Mouse (Mus musculus) thymus, postnatal 4 days (tissue): ENCODE data around the gene Chst11.

Experiments used
- DNase-seq: peaks from one replicate; pipeline ENCODE4 v3.0.0; 2021

The Chst11 gene

DNA sequence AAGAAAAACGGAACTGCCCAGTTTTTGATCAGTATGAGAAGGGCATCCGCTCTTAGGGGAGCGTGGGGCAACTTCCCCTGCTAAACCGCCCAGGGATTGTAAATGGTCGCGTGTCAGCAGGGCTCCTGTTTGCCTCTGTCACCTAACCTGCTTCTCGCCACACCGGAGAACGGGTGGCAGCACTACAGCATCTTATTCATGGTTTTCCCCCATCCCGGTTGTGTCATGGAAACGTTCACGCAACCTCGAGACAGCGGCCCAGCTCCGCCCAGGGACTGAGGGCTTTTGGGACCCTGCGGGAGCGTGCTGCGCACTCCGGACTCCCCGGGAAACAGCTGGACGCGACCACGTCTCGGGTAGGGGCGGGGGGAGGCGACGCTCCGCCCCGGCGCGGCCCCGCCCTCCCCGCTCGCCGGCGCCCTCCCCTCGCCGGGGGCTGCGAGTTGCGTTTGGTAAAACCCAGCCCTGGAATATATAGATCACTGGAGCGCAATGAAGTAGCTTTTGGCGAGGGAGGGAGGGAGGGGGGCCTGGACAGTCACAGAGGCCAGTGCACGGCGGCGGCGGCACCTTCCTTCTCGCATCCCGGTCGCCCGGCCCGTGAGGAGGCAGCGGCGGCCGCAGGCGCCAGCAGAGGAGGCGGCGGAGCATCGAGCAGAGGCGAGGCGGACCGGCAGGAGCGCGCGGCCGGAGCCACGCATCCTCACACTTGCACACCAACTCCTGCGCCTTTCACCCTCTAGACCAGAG lies at the start of gene Chst11:
Gene Chst11, plus strand, starts transcription at position 549 of the 750 bp plus-strand sequence.
- DNase-seq: peak; percentile 78

DNA sequence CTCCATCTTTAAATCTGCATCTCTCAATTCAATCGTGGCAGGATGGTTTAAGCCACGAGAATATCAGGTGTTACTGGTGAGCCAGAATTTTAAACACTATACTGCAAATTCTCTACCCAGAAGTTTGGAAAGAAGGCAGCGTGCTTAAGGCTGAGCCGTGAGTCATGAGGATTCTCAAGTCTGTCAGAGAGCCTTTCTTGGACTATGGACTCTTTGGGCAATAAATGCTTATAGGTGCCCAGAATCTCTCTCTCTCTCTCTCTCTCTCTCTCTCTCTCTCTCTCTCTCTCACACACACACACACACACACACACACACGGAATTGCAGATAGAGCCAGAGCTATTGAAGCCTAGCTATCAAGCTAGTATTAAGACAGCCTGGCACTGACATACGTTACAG lies 49.5 kb upstream of the Chst11 start:
- DNase-seq: no peak

DNA sequence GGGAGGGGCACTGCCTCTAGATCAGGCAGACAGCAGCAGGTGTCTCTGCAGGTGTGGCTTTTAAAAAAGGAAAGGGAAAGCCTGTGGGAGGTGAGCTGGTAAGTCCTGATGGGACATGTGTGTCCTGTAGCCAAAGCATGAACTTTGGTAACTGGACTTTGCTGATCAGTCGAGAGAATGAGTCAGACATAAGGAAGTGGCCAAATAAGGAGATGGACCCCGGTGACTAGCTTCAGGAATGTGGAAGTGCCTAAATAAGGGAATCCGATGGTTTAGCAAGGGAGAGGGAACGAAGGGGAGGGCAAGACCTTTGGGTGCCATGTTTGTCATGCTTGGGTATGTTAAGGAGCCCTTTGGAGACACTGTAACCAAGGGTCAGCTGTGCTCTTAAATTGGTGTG lies 31.9 kb upstream of the Chst11 start:
- DNase-seq: no peak

DNA sequence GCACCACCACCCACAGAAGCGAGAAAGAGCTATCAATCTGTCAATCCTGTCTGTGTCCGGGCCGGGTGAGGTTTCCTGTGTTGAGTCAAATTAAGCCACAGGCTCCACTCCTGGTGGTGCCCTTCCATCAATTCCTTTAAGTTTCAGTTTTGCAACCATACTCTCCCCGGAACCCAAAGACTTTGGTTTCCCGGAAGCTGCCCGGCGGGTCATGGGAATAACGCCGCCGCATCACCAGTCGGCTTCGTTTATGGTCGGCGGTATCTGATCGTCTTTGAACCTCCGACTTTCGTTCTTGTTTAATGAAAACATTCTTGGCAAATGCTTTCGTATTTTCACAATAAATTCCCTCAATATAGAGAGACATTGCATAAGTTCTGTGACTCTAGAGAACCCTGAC lies 30.2 kb upstream of the Chst11 start:
- peak; percentile 25 for DNase-seq

DNA sequence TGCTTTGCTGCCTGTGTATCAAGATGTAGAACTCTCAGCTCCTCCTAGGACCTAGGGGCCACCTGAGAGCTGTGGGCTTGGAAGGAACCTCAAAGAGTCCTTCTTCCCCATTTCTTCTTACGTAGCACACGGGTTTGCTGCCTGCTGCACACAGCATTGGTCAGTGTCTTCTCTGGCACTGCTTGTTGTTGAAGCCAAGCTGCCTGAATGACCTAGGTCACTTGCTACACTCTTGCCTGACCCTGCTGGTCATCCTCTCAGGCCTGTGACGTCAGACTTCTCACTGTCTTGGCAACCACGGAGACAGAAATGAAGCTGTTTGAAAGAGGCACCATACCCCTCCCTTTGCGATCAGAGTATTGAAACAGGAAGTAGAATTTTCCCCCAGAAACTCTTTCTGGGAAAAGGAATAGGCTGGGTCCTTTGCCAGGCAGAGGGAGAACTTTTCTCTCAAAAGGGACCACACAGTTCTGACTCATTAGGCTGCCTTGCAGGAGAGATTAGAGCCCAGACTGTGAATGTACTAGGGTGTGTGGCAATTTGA lies 27.0 kb upstream of the Chst11 start:
- DNase-seq: no peak

DNA sequence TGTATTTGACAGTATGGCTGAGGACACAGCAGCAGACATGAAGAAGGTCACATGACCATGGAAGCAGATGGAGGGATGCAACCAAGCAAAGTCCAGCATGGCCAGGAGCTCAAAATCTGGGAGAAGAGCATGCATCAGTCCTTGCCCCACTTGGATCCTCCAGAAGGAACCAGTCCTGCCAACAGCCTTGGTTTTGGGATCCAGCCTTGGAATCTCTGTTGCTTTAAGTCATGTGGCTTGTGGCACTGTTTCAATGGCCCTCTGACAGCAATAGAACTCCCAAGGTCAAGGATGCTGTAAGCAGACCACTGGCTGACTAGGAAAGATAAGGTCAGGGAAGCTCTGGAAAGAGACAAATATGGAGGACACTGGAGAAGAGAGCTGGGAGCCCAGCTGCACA lies 26.0 kb upstream of the Chst11 start:
- DNase-seq: no peak

DNA sequence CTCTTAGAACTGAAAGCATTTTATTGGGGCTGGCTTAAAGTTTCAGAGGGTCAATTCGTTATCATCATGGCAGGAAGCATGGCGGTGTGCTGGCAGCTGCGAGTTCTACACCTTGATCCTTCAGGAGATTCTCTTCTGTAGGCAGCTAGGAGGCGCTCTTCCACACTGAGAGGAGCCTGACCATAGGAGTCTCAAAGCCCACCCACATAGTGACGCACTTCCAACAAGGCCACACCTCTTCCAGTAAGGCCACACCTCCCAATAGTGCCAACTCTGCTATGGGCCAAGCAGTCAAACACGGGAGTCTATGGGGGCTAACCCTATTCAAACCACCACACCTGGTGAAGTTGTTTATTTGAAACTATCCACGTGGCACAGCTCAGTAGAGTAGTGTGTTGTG lies 24.0 kb upstream of the Chst11 start:
- DNase-seq: peak; percentile 42

DNA sequence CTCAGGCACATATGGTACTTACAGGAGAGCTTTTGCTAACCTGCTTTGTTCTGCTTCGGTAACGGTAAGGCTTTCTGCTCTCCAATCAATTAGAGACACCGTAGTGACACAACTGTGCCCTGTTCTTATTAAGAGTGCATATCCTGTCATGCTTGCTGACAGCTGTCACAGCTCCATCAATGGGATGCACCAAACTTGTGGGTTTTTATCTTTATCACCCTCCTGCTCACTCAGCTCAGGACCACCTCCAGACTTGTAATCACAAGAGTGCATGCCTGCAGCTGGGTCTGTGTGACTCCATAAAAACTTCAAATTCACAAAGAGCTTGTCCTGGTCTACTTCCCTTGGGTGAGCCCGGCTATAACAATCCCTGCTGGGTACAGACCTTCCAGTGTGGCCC lies 23.3 kb upstream of the Chst11 start:
- DNase-seq: no peak

DNA sequence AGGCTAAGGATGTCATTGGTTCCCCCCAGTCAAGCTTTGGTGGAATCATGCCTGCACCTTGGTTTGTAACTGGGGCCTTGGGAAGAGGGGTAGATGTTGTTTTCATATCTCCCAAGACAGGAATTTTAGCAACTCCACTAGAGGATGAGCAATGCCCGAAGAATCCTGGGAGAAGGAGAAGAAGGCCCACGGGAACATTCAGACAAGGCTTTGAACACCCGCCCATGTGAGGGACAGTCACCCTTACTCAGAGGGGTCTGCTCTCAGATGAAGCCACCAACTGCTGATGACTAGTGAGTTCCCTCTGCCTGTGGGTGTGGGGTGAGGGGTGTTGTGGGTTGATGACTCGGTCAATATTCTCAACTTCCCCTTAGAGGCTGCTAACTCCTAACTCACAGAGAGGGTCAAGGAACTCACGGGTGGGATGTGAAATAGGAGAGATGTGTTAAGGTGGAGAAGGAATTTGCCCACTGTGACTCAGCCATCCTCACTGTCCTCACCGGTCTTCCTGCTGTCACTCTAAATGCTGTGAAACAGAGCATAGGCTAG lies 22.8 kb upstream of the Chst11 start:
- DNase-seq: no peak

DNA sequence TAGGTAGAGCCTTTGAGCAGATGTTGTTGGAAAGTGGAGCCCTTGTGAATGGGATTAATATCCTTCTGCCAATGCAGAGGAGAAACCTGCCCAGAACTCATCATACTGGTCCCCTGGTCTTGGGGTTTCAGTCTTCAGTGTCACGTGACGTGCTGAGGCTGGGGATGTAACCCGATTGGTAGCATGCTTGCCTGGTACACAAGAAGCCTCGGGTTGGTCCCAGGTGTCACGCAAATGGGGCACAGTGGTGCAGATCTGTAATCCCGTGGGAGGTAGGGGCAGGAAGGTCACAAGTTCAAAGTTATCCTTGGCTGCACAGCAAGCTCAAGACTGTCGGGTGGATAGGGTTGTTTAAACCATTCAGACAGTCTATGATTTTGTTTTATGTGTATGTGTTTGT lies 20.8 kb upstream of the Chst11 start:
- no peak for DNase-seq

DNA sequence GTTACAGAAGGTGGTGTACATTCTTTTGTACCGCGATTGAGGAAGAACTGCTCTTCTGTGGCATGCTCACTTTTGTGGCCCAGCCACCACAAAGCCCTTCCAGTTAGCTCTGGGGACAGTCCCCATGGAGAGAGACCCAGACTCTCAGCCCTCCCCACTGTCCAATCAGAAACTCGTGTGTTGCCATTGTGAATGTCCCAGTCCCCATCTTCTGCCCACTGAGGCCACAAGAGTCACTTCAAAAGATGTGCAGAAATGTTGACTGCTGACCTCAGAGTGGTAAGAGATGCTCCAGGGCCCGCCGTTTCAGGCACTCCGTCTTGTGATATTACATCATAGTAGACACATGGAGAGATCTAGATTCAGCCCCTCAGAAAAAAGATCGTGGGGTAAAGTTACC lies 18.6 kb upstream of the Chst11 start:
- no peak for DNase-seq

DNA sequence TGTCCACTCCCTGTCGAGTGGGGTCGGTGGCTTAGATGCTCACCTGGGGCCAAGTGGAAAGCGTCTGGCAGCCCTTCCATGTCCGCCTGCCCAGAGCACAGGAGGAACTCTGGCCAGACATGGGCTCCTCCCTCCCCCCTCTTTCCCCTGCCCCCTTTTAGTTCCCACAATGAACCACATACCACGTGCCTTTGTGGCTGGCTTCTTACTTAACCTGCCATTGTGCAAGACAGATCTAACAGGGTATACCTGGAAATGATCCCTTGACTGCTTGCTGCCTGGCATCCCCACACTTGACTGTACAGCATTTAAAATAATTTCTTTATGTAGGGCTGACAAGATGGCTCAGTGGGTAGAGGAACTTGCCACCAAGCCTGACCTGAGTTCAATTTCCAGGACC lies 15.7 kb upstream of the Chst11 start:
- no peak for DNase-seq

DNA sequence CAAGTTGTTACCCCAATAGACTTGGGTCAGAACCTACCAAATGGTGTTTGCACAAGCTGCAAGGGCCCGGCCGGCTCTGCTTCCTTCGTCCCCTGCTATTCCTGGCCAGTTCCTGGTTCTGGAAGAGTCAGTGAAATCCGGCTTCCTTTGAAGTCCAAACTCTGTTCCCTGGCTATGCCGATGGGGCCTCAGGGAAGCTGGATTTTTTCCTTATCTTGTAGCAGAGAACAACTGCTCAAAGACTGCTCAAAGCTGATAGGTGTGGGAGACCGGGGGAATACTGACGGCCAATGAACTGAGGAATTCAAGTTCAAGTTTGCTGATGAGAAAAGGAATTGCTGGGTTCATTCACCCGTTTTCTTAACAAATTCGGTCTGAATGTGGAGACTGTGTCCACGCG lies 13.7 kb upstream of the Chst11 start:
- DNase-seq: no peak

DNA sequence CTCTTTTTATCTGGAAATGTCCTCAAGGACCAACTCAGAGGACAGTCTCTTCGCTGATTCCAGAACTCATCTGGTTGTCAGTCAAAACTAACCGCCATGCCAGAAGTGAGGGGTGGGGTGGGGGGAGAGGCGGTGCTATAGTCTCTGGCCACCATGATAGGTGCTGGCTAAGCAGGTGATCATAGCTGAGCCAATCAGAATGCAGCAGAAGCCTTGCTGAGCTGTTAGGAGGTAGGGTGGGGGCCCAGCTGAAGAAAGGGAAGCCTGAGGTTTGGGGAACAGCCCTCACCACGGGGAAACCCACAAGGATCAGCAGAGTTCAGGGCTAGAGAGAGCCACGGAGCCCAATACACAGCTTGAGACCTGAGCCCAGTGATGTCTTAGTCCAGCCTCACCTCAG lies 11.1 kb upstream of the Chst11 start:
- peak; percentile 38 for DNase-seq

DNA sequence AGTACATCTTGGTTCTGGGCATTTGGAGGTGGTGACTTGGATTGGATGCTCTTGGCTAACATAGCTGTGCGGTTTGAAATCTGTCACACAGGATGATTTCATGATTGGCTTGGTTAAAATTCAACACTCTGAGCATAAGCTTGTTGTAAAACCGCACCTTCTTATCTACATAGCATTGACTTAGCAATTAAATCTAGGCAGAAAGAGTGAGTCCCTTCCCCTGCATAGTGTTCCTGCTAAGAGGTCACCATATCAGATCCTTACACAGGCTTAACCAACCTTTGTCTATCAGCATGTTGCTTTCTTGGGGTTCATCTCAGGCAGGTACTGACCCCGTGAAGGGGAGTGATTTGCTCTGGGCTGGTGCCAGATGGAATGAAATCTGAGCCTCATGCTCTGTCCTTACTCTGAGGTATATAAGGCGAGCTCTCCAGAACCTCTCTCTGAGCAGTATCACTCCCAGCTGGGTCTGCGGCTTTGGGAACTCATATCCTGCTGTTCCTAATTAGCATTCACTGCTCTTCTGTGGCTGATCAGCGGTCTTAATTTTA lies 10.6 kb upstream of the Chst11 start:
- no peak for DNase-seq

DNA sequence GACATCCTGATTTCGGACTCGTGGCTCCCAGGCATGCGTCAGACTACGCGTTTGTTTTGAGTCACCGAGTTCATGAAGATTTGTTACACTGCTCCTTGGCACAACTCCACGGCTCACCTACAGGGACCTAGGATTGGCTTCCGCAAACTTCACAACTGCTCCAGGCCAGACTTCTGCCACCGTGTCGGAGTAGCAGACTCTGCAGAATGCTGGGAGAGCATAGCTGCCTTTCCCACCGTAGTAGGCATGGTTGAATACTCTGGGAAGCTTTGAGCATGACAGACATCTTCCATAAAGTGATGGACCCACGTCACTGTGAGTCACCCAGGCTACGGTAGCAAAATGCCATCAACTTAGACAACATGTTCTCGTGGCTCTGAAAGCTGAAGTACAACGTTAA lies 9.5 kb upstream of the Chst11 start:
- no peak for DNase-seq

DNA sequence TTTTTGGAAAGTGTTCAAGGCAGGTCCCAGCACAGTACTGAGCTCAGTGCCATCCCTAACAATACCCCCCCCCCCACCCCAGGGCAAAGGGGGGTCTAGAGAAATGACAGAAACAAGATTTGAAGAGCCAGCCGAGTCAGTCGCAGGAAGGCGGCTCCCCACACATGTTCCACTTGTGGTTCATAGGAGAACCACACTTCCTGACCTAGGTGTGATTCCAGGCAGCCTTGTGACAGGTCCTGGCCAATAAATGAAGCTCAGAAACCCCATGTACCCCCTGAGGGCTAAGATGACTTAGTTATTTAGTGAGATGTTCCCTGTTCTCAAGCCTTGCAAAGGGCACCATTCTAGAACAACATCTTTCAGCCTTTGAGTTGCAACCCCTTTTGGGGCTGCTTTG lies 3.0 kb upstream of the Chst11 start:
- DNase-seq: no peak

DNA sequence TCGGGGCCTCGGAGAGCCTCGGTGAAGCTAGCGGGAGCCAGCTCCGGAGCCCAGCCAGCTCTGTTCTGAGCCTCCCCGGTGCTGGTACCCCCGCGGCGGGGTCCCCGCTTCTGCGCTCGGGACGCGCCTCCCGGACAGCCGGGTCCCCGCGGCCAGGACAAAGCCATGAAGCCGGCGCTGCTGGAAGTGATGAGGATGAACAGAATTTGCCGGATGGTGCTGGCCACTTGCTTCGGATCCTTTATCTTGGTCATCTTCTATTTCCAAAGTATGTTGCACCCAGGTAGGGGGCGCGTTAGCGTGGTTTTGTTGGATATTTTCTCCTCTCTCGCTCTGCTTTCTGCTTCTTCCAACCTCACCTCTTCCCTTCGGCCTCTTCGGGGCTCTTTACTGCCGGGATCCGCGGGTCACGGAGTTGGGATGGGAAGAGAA lies 418 bp downstream of the Chst11 start:
- peak; percentile 72 for DNase-seq

DNA sequence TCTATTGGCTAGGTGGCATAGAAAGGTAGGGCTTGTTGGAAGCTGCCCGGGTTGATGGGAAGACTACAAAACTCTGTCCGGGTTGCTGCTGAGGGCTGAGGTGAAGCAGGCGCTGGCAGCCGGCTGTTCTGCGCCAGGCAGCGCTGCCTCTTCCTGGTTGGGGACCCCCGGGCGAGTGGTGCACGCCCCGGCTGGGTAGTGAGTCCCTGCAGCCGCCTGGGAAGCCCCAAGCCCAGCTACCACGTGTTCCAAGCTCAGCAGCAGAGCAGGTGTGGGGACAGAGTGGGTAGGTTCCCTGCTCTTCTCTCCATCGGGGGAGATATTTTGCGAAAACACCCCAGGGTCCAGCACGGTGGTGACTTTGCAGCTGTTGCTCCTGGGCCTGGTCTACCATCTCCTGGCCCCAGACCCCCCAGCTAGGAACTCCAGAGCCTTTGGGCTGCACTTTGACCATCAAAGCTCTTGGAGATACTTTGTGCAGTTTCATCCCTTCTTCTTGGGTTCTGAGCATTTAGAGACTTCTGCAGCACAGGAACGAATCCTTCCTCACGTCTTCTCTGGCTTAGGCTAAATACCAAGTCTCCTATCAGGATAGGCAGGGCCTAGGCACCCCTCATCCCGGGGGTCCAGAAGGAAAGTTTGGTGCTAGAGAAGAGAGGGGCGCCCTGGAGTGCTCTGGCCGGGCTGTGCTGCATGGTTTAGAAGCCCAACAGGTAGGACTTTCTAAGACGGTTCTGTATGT lies 1.1 kb downstream of the Chst11 start:
- peak; percentile 78 for DNase-seq

DNA sequence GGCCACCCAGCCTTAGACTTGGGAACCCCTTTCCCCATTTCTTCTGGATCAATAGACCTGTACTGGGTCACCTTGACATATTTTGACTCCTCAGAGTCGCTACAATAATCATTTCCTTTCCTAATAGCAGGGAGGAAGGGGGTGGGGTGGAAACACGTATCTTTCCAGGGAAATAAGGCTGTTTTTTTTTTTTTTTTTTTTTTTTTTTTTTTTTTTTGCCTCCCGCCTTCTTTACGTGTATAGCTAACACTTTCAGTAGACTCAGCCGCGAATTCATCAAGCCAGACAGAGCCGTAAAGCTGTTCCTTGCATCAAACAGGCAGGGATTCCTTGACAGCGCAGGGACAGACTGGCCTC lies 1.7 kb downstream of the Chst11 start:
- DNase-seq: no peak

DNA sequence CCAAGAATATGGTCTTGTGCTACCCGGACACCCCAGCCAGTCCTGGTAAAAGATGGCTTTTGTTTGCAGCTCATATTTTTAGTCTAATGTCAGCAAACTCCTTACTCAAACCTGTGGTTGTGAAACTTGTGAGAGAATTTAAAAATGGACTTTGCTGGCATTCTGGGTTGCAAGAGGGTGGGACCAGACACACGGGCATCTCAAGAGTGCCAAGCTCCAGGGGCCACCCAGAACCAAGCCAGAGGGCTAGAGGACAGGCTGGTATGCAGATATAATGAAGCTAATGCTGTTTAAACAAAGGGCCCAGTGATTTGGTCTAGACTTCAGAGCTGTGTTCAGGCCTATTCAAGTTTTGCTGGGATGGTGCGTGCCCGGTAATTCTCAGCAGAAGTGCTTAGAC lies 2.1 kb downstream of the Chst11 start:
- no peak for DNase-seq

DNA sequence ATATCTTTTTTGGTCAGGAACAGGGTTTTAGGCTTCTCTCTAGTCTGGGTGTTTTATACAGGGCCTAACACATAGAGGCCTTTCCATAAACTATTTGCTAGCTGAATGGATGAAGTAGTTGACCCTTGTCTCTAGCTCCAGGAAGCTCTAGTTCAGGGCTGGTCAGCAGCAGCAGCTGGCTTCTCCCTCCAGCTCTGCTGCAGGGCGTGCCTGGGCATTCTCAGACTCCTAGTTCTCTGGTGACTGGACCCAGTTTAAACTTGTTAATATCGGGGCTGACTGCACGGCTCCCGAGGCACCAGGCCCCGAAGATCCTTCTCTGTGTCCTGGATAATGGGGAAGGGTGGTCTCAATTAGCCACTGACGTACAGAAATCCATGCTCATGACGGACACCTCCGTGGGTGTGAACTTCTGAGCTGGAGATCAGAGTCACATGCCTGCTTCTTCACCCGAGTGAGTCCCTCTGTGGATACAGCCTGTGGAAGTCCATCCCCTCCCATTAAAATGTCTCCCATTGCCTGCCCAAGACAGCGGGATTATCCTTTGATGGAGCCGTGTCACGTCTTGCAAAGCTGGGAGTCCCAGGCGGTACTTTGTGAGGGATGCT lies 4.2 kb downstream of the Chst11 start:
- DNase-seq: no peak

DNA sequence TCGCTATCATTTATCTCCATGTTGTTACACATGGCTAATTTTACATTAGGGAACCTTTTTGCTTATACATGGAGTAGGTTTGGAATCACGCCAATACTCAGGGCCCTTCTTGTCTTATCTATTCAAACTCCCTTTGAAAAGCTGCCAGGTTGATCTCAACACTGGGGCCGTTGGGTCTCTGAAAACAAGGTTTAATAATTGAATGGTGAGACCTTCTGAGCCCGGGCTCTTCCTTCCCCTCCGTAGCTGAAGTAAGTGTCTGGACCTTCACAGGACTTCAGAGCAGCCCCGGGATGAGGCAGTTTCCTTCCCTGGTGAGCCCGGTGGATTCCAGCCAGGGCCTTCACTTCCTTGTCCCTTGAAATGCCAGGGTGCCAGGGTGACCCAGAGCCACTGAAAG lies 5.6 kb downstream of the Chst11 start:
- DNase-seq: no peak
